Mouse (Mus musculus) hindbrain, embryonic 16.5 days (tissue): ENCODE data around the gene Snx6. TPM values are rescaled to one million over a fixed set of nuclear protein-coding genes. Genes with fewer than 3 reads are reported as not detected.

Experiments
- ATAC-seq: fragments of 200-750 bp; cut with Nextera tagmentation; 2 replicates; pipeline ENCODE4 v1.8.0; 2017; ENCODE audit warnings: moderate TSS enrichment, moderate library complexity
- H3K27ac ChIP-seq: fragments of 300-500 bp; sonication (generic); 2 replicates; pipeline ENCODE4 v1.5.1; 2014; ENCODE audit warnings: low read depth, mild to moderate bottlenecking, control low read depth, low read length, moderate library complexity
- H3K27me3 ChIP-seq: fragments of 300-500 bp; sonication (generic); replicated peaks from 2 replicates; pipeline ENCODE4 v1.6.1; 2014; ENCODE audit warnings: low read length; ENCODE audit not compliant: control insufficient read depth, insufficient read depth
- H3K36me3 ChIP-seq: fragments of 300-500 bp; sonication (generic); 2 replicates; pipeline ENCODE4 v1.6.1; 2014; ENCODE audit warnings: mild to moderate bottlenecking, low read length, moderate library complexity, mixed read lengths; ENCODE audit not compliant: control insufficient read depth, insufficient read depth
- H3K4me1 ChIP-seq: fragments of 300-500 bp; sonication (generic); 2 replicates; pipeline ENCODE4 v1.6.1; 2014; ENCODE audit warnings: low read depth, low read length; ENCODE audit not compliant: control insufficient read depth, insufficient read depth
- H3K4me2 ChIP-seq: fragments of 300-500 bp; sonication (generic); 2 replicates; pipeline ENCODE4 v1.6.1; 2014; ENCODE audit warnings: mild to moderate bottlenecking, low read length, control low read depth, moderate library complexity
- H3K4me3 ChIP-seq: fragments of 300-500 bp; sonication (generic); 2 replicates; pipeline ENCODE4 v1.5.1; 2014; ENCODE audit warnings: mild to moderate bottlenecking, low read length, control low read depth, moderate library complexity
- H3K9ac ChIP-seq: fragments of 300-500 bp; sonication (generic); 2 replicates; pipeline ENCODE4 v1.6.1; 2014; ENCODE audit warnings: low read depth, mild to moderate bottlenecking, control low read depth, low read length, moderate library complexity
- H3K9me3 ChIP-seq: fragments of 300-500 bp; sonication (generic); 2 replicates; pipeline ENCODE4 v1.6.1; 2014; ENCODE audit warnings: mild to moderate bottlenecking, low read length, moderate library complexity; ENCODE audit not compliant: control insufficient read depth
- whole genome bisulfite sequencing: fragments of 180-500 bp; shearing (Covaris S2); extraction: QIAGEN DNeasy Blood & Tissue Kit; methylation state at CpG from one replicate; pipeline ENCODE4 v1.1.7; 2014; 5-methylcytosine and 5-hydroxymethylcytosine counted together
- polyA plus RNA-seq: library from polyadenylated mRNA; unstranded; fragments of >200 nt; fragmentation: Nextera tagmentation; extraction: Ambion mirVana; gene quantifications from 2 replicates; pipeline ENCODE4 v1.2.1, GENCODE M21; 2015

Snx6 gene
- polyA plus RNA-seq, 1 experiment from 2014 or later: 132 TPM

GRCm38 (mm10) chr12:54807481-54807880 is 12.0 kb upstream of the Snx6 start:
- Histone ChIP-seq H3K9me3 (no peaks in the 10 kb centered on the region), H3K4me3 (no peak overlapping the region), H3K36me3 (no peaks in the 10 kb centered on the region), H3K27ac (no peak overlapping the region), H3K4me1 (no peaks in the 10 kb centered on the region), H3K9ac (no peak overlapping the region), H3K4me2 (no peak overlapping the region), H3K27me3 (no peaks in the 10 kb centered on the region)
- WGBS: 73% methylated on average over 6 of the region's 6 CpGs
- ATAC-seq: no peak

- no peak for ATAC-seq
- Histone ChIP-seq H3K27ac (no peak overlapping the region), H3K36me3 (no peaks in the 10 kb centered on the region), H3K9ac (no peak overlapping the region), H3K4me3 (no peak overlapping the region), H3K4me2 (no peak overlapping the region), H3K27me3 (no peaks in the 10 kb centered on the region), H3K9me3 (no peaks in the 10 kb centered on the region), H3K4me1 (no peaks in the 10 kb centered on the region)
- WGBS: 72% methylated on average over 6 of the region's 6 CpGs
Measured at GRCm38 (mm10) chr12:54806131-54806530, 10.6 kb upstream of the Snx6 start.

- H3K27me3 ChIP-seq: no peaks in the 10 kb centered on the region
- 81% methylated on average over 6 of the region's 6 CpGs for WGBS
- ATAC-seq: no peak
- H3K9me3 ChIP-seq: no peaks in the 10 kb centered on the region
- no peak overlapping the region for H3K27ac ChIP-seq
- H3K4me3 ChIP-seq: no peak overlapping the region
- H3K4me2 ChIP-seq: no peak overlapping the region
- H3K36me3 ChIP-seq: no peaks in the 10 kb centered on the region
- no peaks in the 10 kb centered on the region for H3K4me1 ChIP-seq
- H3K9ac ChIP-seq: no peak overlapping the region
Measured at GRCm38 (mm10) chr12:54805254-54806002, 9.9 kb upstream of the Snx6 start.

GRCm38 (mm10) chr12:54803531-54803930 is 8.0 kb upstream of the Snx6 start:
- 94% methylated on average over 3 of the region's 3 CpGs for WGBS
- no peak overlapping the region for H3K4me3 ChIP-seq
- ATAC-seq: no peak
- H3K36me3 ChIP-seq: no peaks in the 10 kb centered on the region
- H3K27ac ChIP-seq: no peak overlapping the region
- H3K4me2 ChIP-seq: no peak overlapping the region
- no peaks in the 10 kb centered on the region for H3K4me1 ChIP-seq
- no peaks in the 10 kb centered on the region for H3K9me3 ChIP-seq
- H3K9ac ChIP-seq: no peak overlapping the region
- H3K27me3 ChIP-seq: no peaks in the 10 kb centered on the region

GRCm38 (mm10) chr12:54796516-54797195 is 1.2 kb upstream of the Snx6 start:
- H3K4me2 ChIP-seq: no peak overlapping the region
- no peak for ATAC-seq

GRCm38 (mm10) chr12:54794392-54794791 is 1.1 kb downstream of the Snx6 start:
- no peaks in the 10 kb centered on the region for H3K9me3 ChIP-seq
- WGBS: 36% methylated on average over 3 of the region's 3 CpGs
- H3K36me3 ChIP-seq: no peaks in the 10 kb centered on the region
- H3K4me1 ChIP-seq: peaks cover 20% of the 10 kb centered on the region
- no peak overlapping the region for H3K27ac ChIP-seq
- ATAC-seq: no peak
- no peaks in the 10 kb centered on the region for H3K27me3 ChIP-seq
- H3K4me3 ChIP-seq: peak overlapping the region; percentile 73
- peak overlapping the region; percentile 15 for H3K9ac ChIP-seq
- peak overlapping the region; percentile 76 for H3K4me2 ChIP-seq

More at GRCm38 (mm10) chr12:54796516-54797195, 1.2 kb upstream of the Snx6 start:
- H3K9me3 ChIP-seq: no peaks in the 10 kb centered on the region
- H3K9ac ChIP-seq: no peak overlapping the region
- peaks cover 13% of the 10 kb centered on the region for H3K4me1 ChIP-seq
- no peak overlapping the region for H3K4me3 ChIP-seq
- no peaks in the 10 kb centered on the region for H3K27me3 ChIP-seq
- no peak overlapping the region for H3K27ac ChIP-seq
- WGBS: 87% methylated on average over 8 of the region's 8 CpGs
- H3K36me3 ChIP-seq: no peaks in the 10 kb centered on the region

- WGBS: 86% methylated on average over 8 of the region's 8 CpGs
- no peaks in the 10 kb centered on the region for H3K27me3 ChIP-seq
- no peak overlapping the region for H3K4me2 ChIP-seq
- H3K9ac ChIP-seq: no peak overlapping the region
- no peaks in the 10 kb centered on the region for H3K36me3 ChIP-seq
- H3K4me3 ChIP-seq: no peak overlapping the region
- no peak overlapping the region for H3K27ac ChIP-seq
- H3K4me1 ChIP-seq: peaks cover 21% of the 10 kb centered on the region
- no peak for ATAC-seq
- no peaks in the 10 kb centered on the region for H3K9me3 ChIP-seq
Measured at GRCm38 (mm10) chr12:54791465-54791864, 4.0 kb downstream of the Snx6 start.

- no peaks in the 10 kb centered on the region for H3K27me3 ChIP-seq
- H3K9me3 ChIP-seq: no peaks in the 10 kb centered on the region
- no peak overlapping the region for H3K27ac ChIP-seq
- H3K4me3 ChIP-seq: no peak overlapping the region
- no peak overlapping the region for H3K4me2 ChIP-seq
- WGBS: 19% methylated on average over 11 of the region's 11 CpGs
- peaks cover 21% of the 10 kb centered on the region for H3K4me1 ChIP-seq
- H3K9ac ChIP-seq: no peak overlapping the region
- peak; percentile 29; the same call in 1 of the 2 replicates for ATAC-seq
- no peaks in the 10 kb centered on the region for H3K36me3 ChIP-seq
Measured at GRCm38 (mm10) chr12:54789346-54790143, 6.0 kb downstream of the Snx6 start.

GRCm38 (mm10) chr12:54763624-54764023 is 31.9 kb downstream of the Snx6 start:
- Histone ChIP-seq H3K9ac (no peak overlapping the region), H3K9me3 (no peaks in the 10 kb centered on the region), H3K36me3 (peaks cover 33% of the 10 kb centered on the region), H3K27ac (no peak overlapping the region), H3K4me1 (no peaks in the 10 kb centered on the region), H3K27me3 (no peaks in the 10 kb centered on the region), H3K4me2 (no peak overlapping the region), H3K4me3 (no peak overlapping the region)
- ATAC-seq: no peak
- 84% methylated on average over 12 of the region's 12 CpGs for WGBS
